Mouse (Mus musculus): Measurements from ENCODE around the gene Cecr2. TPM values are rescaled to one million over a fixed set of nuclear protein-coding genes. Genes with fewer than 3 reads are reported as not detected.
"Not testable (repeated sequence)": the region's sequence is repeated elsewhere in the genome, so short reads cannot be mapped to it uniquely, and the experiment has no call there.

Cecr2 gene
- polyA plus RNA-seq, 1 experiment: not detected

DNA sequence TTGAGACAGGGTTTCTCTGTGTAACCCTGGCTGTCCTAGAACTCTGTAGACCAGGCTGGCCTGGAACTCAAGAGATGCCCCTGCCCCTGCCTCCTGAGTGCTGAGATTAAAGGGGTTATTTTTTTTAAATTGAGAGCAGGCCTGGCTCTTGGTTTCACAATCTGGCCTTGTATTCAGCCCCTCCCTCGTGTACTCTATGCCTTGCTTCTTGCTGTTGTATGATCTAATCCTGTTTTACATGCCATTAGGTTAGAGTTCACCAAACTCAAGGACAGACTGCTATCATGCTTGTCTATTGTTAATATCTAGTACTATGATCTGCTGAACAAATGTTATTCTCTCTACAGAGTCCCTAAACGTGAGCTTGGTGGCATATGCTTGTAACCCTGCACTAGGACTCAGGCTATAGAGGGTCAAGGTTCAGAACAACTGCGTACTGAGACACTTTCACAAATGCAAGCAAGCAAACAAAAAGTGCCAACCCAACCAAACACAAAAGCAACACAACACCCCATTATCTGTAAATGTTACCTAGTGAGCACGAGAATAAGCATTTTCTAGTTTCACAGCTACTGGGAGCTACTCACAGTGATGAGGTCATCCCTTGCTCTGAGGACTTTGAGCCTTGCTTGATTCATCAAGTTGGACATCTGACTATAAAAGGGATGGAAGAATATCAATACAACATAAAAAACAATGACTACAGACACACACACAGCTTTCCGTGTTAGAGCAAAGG, 141.0 kb downstream of the Cecr2 start:
- no peaks in the 10 kb centered on the region for H3K4me1 ChIP-seq (ENCODE audit: control insufficient read depth, insufficient read depth, low read length)
- H3K4me3 ChIP-seq (ENCODE audit: insufficient read depth, low read length): no peak overlapping the region
- no peak overlapping the region for H3K27ac ChIP-seq (ENCODE audit: insufficient read depth, low read depth, low read length)
- TF ChIP-seq POLR2A (IDR thresholded peaks at IDR 0.05; ENCODE audit: borderline replicate concordance, low read depth, low read length): no peak
- TF ChIP-seq CTCF (IDR thresholded peaks at IDR 0.05; ENCODE audit: low read depth, low read length): no peak

DNA sequence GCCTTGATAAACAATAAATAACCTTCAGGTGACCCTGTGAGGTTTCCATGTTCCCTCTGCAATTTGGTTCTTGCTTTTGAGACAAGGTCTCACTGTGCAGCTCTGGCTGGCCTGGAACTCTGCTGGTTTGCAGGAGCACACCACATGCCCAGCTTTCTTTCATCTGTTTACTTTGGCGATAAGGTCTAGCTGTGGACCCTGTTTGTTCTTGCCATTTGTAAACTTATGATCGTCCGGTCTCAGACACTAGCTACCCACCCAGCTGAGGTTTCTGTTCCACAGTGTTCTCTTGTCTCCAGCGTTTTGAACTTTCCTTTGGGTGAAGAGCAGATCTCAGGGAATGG, 141.5 kb downstream of the Cecr2 start:
- no peaks in the 10 kb centered on the region for H3K4me1 ChIP-seq (ENCODE audit: control insufficient read depth, insufficient read depth, low read length)
- no peak overlapping the region for H3K27ac ChIP-seq (ENCODE audit: insufficient read depth, low read depth, low read length)
- H3K4me3 ChIP-seq (ENCODE audit: insufficient read depth, low read length): no peak overlapping the region
- TF ChIP-seq CTCF (IDR thresholded peaks at IDR 0.05; ENCODE audit: low read depth, low read length): no peak
- TF ChIP-seq POLR2A (IDR thresholded peaks at IDR 0.05; ENCODE audit: borderline replicate concordance, low read depth, low read length): no peak

DNA sequence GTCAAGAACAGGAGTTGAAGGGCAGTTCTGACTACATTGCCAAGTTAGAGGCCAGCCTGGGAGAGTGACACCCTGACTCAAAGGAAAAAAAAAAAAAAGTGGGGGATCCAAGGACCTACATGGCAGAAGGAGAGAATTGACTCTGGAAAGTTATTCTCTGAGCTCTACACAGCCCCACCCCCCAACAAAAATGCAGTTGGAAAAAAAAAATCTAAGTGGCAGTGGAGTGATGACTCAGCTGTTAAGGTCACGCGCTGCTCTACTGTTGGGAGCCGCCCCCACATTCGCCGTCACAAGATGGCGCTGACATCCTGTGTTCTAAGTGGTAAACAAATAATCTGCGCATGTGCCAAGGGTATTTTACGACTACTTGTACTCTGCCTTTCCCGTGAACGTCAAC, 145.8 kb downstream of the Cecr2 start:
- H3K4me1 ChIP-seq (ENCODE audit: control insufficient read depth, insufficient read depth, low read length); H3K27ac ChIP-seq (ENCODE audit: insufficient read depth, low read depth, low read length); H3K4me3 ChIP-seq (ENCODE audit: insufficient read depth, low read length): not testable (repeated sequence)

DNA sequence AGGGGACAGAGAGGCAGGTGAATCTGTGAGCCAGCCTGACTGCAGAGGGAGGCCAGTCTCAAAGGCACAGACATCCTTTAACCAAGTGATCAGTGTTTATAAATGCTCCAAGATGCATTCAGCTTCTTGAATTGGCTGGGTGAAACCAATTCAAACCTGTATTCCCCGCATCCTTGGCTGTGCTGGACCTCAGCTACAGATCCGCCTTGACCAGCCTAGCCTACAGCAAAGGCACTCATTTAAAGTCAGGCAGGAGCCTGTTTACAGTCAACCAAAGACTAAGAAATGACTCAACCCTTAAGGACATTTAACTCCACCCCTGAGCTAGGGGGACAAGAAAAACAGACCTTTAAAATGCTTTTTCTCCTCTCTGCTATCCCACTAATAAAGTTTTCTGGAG, 153.1 kb downstream of the Cecr2 start:
- peak overlapping the region; percentile 33; the same call in 1 of the 2 replicates for H3K4me3 ChIP-seq (ENCODE audit: insufficient read depth, low read length)

DNA sequence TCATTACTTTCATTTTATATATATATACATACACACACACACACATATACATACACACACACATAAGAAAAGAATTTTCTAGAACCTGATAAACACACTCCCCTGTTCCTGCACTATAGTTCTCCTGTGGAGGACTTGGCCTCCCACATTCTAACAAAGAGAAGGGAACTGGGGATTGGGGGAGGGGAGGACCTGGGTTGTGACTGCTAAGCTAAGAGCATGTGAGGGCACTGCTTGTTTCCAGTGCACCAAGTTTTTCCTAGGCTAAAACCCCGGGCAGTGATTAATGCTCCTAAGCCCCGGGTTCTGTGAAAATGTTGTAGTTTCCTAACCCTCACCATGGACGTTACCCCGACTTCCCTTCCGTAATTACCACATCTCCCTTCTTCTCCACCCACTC, 154.0 kb downstream of the Cecr2 start:
- peaks cover 6% of the 10 kb centered on the region for H3K4me1 ChIP-seq (ENCODE audit: control insufficient read depth, insufficient read depth, low read length)
- no peak for TF ChIP-seq POLR2A (IDR thresholded peaks at IDR 0.05; ENCODE audit: borderline replicate concordance, low read depth, low read length)
- TF ChIP-seq CTCF (IDR thresholded peaks at IDR 0.05; ENCODE audit: low read depth, low read length): no peak
- peak overlapping the region; percentile 76 for H3K27ac ChIP-seq (ENCODE audit: insufficient read depth, low read depth, low read length)
- H3K4me3 ChIP-seq (ENCODE audit: insufficient read depth, low read length): peak overlapping the region; percentile 82

More for the DNA sequence above, 153.1 kb downstream of the Cecr2 start:
- Histone ChIP-seq H3K27ac (ENCODE audit: insufficient read depth, low read depth, low read length) (no peak overlapping the region; the same call in 1 of the 2 replicates), H3K4me1 (ENCODE audit: control insufficient read depth, insufficient read depth, low read length) (peaks cover 6% of the 10 kb centered on the region)
- TF ChIP-seq CTCF (IDR thresholded peaks at IDR 0.05; ENCODE audit: low read depth, low read length) (no peak), POLR2A (IDR thresholded peaks at IDR 0.05; ENCODE audit: borderline replicate concordance, low read depth, low read length) (no peak)

Other genes with a start within 250 kb of the Cecr2 start
- gene Il17ra, start 203.1 kb upstream of the Cecr2 start, polyA plus RNA-seq (2012; ENCODE audit: insufficient read depth, insufficient read length, missing spikeins): 17.6 and 23.6 TPM in 2 replicates
- gene Tmem121b, start 172.6 kb upstream of the Cecr2 start, polyA plus RNA-seq (2012; ENCODE audit: insufficient read depth, insufficient read length, missing spikeins): not detected in 2 replicates
- gene Hdhd5, start 135.1 kb upstream of the Cecr2 start, polyA plus RNA-seq (2012; ENCODE audit: insufficient read depth, insufficient read length, missing spikeins): 8.5 and 10.5 TPM in 2 replicates
- 0.28 TPM in 1 of 2 replicates, not detected in the other for gene Slc25a18, start 107.2 kb downstream of the Cecr2 start, polyA plus RNA-seq (2012; ENCODE audit: insufficient read depth, insufficient read length, missing spikeins)
- gene Atp6v1e1, start 156.4 kb downstream of the Cecr2 start, polyA plus RNA-seq (2012; ENCODE audit: insufficient read depth, insufficient read length, missing spikeins): 283 and 322 TPM in 2 replicates
- gene Bcl2l13, start 169.8 kb downstream of the Cecr2 start, polyA plus RNA-seq (2012; ENCODE audit: insufficient read depth, insufficient read length, missing spikeins): 10.7 and 13.5 TPM in 2 replicates